Mouse (Mus musculus): Measurements from ENCODE around the gene Olfr314.

- no peak for TF ChIP-seq CTCF (IDR thresholded peaks at IDR 0.05; ENCODE audit: low read depth, low read length)
- no peak for TF ChIP-seq TAL1 (conservative IDR thresholded peaks at IDR 0.05; ENCODE audit: low read depth, low read length)
- no peak for TF ChIP-seq GATA1 (IDR thresholded peaks at IDR 0.05; ENCODE audit: borderline replicate concordance, low read length)
Measured at GRCm38 (mm10) chr11:58784182-58784581, 1.4 kb downstream of the Olfr314 start.

Data from G1E (cell line).